Mouse (Mus musculus) lung, embryonic 16.5 days (tissue): ENCODE data around the gene Fgd1. TPM values are rescaled to one million over a fixed set of nuclear protein-coding genes. Genes with fewer than 3 reads are reported as not detected.

Experiments
- ATAC-seq: fragments of 200-750 bp; cut with Nextera tagmentation; 2 replicates; pipeline ENCODE4 v1.8.0; 2017; ENCODE audit warnings: low read depth, mild to moderate bottlenecking, moderate library complexity
- H3K27ac ChIP-seq: fragments of 300-500 bp; sonication (generic); 2 replicates; pipeline ENCODE4 v1.5.1; 2014; ENCODE audit warnings: mild to moderate bottlenecking, control low read depth, low read length
- H3K27me3 ChIP-seq: fragments of 300-500 bp; sonication (generic); 2 replicates; pipeline ENCODE4 v1.6.1; 2014; ENCODE audit warnings: low read depth, low read length, mixed read lengths; ENCODE audit not compliant: control insufficient read depth, insufficient read depth
- H3K36me3 ChIP-seq: fragments of 300-500 bp; sonication (generic); 2 replicates; pipeline ENCODE4 v1.6.1; 2014; ENCODE audit warnings: low read length; ENCODE audit not compliant: control insufficient read depth, insufficient read depth
- H3K4me1 ChIP-seq: fragments of 300-500 bp; sonication (generic); replicated peaks from 2 replicates; pipeline ENCODE4 v1.6.1; 2014; ENCODE audit warnings: low read length, mixed read lengths; ENCODE audit not compliant: control insufficient read depth, insufficient read depth
- H3K4me2 ChIP-seq: fragments of 300-500 bp; sonication (generic); 2 replicates; pipeline ENCODE4 v1.6.1; 2014; ENCODE audit warnings: low read depth, low read length, control low read depth
- H3K4me3 ChIP-seq: fragments of 300-500 bp; sonication (generic); 2 replicates; pipeline ENCODE4 v1.5.1; 2014; ENCODE audit warnings: mild to moderate bottlenecking, low read length, control low read depth
- H3K9ac ChIP-seq: fragments of 300-500 bp; sonication (generic); 2 replicates; pipeline ENCODE4 v1.6.1; 2014; ENCODE audit warnings: low read length, control low read depth
- H3K9me3 ChIP-seq: fragments of 300-500 bp; sonication (generic); 2 replicates; pipeline ENCODE4 v1.6.1; 2016; ENCODE audit warnings: low read length; ENCODE audit not compliant: control insufficient read depth
- WGBS: fragments of 180-500 bp; shearing (Covaris S2); extraction: QIAGEN DNeasy Blood & Tissue Kit; methylation state at CpG from one replicate; pipeline ENCODE4 v1.1.7; 2014; 5-methylcytosine and 5-hydroxymethylcytosine counted together
- polyA plus RNA-seq: library from polyadenylated mRNA; unstranded; fragments of >200 nt; fragmentation: Nextera tagmentation; extraction: Ambion mirVana; gene quantifications from 2 replicates; pipeline ENCODE4 v1.2.1, GENCODE M21; 2015

Gene Fgd1
- polyA plus RNA-seq, 1 experiment from 2014 or later = 9.9 TPM

- no peak overlapping the region for H3K27ac ChIP-seq
- 0 out of 2 replicates have a peak, but pooled peaks cover 3% of the 10 kb centered on the region for H3K36me3 ChIP-seq
- no peak overlapping the region for H3K9ac ChIP-seq
- no peak for ATAC-seq
- WGBS = 90% methylated on average over 5 of the region's 5 CpGs
- no peaks in the 10 kb centered on the region for H3K4me1 ChIP-seq
- H3K9me3 ChIP-seq = no peaks in the 10 kb centered on the region
- H3K27me3 ChIP-seq = no peaks in the 10 kb centered on the region
- H3K4me3 ChIP-seq = no peak overlapping the region
- no peak overlapping the region for H3K4me2 ChIP-seq
These were observed 21.9 kb downstream of the Fgd1 start for GRCm38 (mm10) chrX:151067876-151068275.

- H3K27ac ChIP-seq = no peak overlapping the region
- no peak overlapping the region for H3K4me2 ChIP-seq
- peaks cover 6% of the 10 kb centered on the region; the same call in 1 of the 2 replicates for H3K36me3 ChIP-seq
- no peaks in the 10 kb centered on the region for H3K9me3 ChIP-seq
- H3K27me3 ChIP-seq = no peaks in the 10 kb centered on the region
- no peak overlapping the region for H3K9ac ChIP-seq
- no peak for ATAC-seq
- no peak overlapping the region for H3K4me3 ChIP-seq
- no peaks in the 10 kb centered on the region for H3K4me1 ChIP-seq
- 89% methylated on average over 5 of the region's 5 CpGs for WGBS
These were observed 30.1 kb downstream of the Fgd1 start for GRCm38 (mm10) chrX:151076007-151076406.

GRCm38 (mm10) chrX:151076941-151077485 is 31.1 kb downstream of the Fgd1 start:
- H3K36me3 ChIP-seq = peaks cover 6% of the 10 kb centered on the region; the same call in 1 of the 2 replicates
- H3K27me3 ChIP-seq = no peaks in the 10 kb centered on the region
- no peaks in the 10 kb centered on the region for H3K9me3 ChIP-seq
- no peak overlapping the region for H3K9ac ChIP-seq
- ATAC-seq = no peak
- 76% methylated on average over 4 of the region's 4 CpGs for WGBS
- no peak overlapping the region for H3K27ac ChIP-seq
- no peak overlapping the region for H3K4me2 ChIP-seq
- no peaks in the 10 kb centered on the region for H3K4me1 ChIP-seq
- no peak overlapping the region for H3K4me3 ChIP-seq

GRCm38 (mm10) chrX:151085599-151085998 is 39.6 kb downstream of the Fgd1 start:
- Histone ChIP-seq H3K9ac (no peak overlapping the region), H3K27me3 (no peaks in the 10 kb centered on the region), H3K36me3 (peaks cover 12% of the 10 kb centered on the region), H3K4me1 (no peaks in the 10 kb centered on the region), H3K27ac (no peak overlapping the region), H3K9me3 (no peaks in the 10 kb centered on the region), H3K4me2 (no peak overlapping the region), H3K4me3 (no peak overlapping the region)
- no peak for ATAC-seq
- 54% methylated on average over 2 of the region's 2 CpGs for WGBS

GRCm38 (mm10) chrX:151087418-151087817 is 41.5 kb downstream of the Fgd1 start:
- no peak overlapping the region for H3K9ac ChIP-seq
- no peak overlapping the region for H3K27ac ChIP-seq
- no peaks in the 10 kb centered on the region for H3K4me1 ChIP-seq
- ATAC-seq = no peak
- H3K4me2 ChIP-seq = no peak overlapping the region
- no peak overlapping the region for H3K4me3 ChIP-seq
- 44% methylated on average over 1 of the region's 1 CpGs for WGBS
- peaks cover 17% of the 10 kb centered on the region for H3K36me3 ChIP-seq
- no peaks in the 10 kb centered on the region for H3K9me3 ChIP-seq
- no peaks in the 10 kb centered on the region for H3K27me3 ChIP-seq

- peak; percentile 93 for ATAC-seq
- Histone ChIP-seq H3K27ac (peak within 1 kb of the TSS; percentile 27; the same call in 1 of the 2 replicates), H3K4me3 (peak within 1 kb of the TSS; percentile 73), H3K9me3 (no peaks in the 10 kb centered on the region), H3K27me3 (no peaks in the 10 kb centered on the region), H3K9ac (peak within 1 kb of the TSS; percentile 72), H3K4me1 (0 out of 2 replicates have a peak, but pooled peaks cover 2% of the 10 kb centered on the region), H3K36me3 (no peaks in the 10 kb centered on the region), H3K4me2 (peak within 1 kb of the TSS; percentile 62)
- WGBS = 24% methylated on average over 34 of the region's 35 CpGs
These were observed 50.5 kb downstream of the Fgd1 start, which contains the start of gene Tsr2 for GRCm38 (mm10) chrX:151096171-151097058. TSS of gene Tsr2 (minus strand) at chrX:151096543.

GRCm38 (mm10) chrX:151107301-151108067 is 61.5 kb downstream of the Fgd1 start:
- 48% methylated on average over 7 of the region's 7 CpGs for WGBS
- H3K36me3 ChIP-seq = no peaks in the 10 kb centered on the region
- no peak overlapping the region for H3K4me3 ChIP-seq
- H3K9ac ChIP-seq = no peak overlapping the region
- no peak overlapping the region for H3K27ac ChIP-seq
- H3K9me3 ChIP-seq = no peaks in the 10 kb centered on the region
- H3K27me3 ChIP-seq = no peaks in the 10 kb centered on the region
- H3K4me2 ChIP-seq = no peak overlapping the region
- no peaks in the 10 kb centered on the region for H3K4me1 ChIP-seq
- ATAC-seq = no peak

- H3K9ac ChIP-seq = no peak overlapping the region
- H3K27me3 ChIP-seq = no peaks in the 10 kb centered on the region
- 11% methylated on average over 7 of the region's 7 CpGs for WGBS
- no peaks in the 10 kb centered on the region for H3K36me3 ChIP-seq
- H3K4me3 ChIP-seq = no peak overlapping the region
- no peak overlapping the region for H3K27ac ChIP-seq
- peak; percentile 69 for ATAC-seq
- H3K4me2 ChIP-seq = no peak overlapping the region
- H3K4me1 ChIP-seq = no peaks in the 10 kb centered on the region
- H3K9me3 ChIP-seq = no peaks in the 10 kb centered on the region
These were observed 70.8 kb downstream of the Fgd1 start for GRCm38 (mm10) chrX:151116795-151117194.

GRCm38 (mm10) chrX:151117432-151117831 is 71.5 kb downstream of the Fgd1 start:
- no peaks in the 10 kb centered on the region for H3K27me3 ChIP-seq
- H3K4me1 ChIP-seq = no peaks in the 10 kb centered on the region
- no peak overlapping the region for H3K4me3 ChIP-seq
- no peak overlapping the region for H3K27ac ChIP-seq
- H3K9me3 ChIP-seq = no peaks in the 10 kb centered on the region
- H3K9ac ChIP-seq = no peak overlapping the region
- WGBS = 7% methylated on average over 2 of the region's 2 CpGs
- ATAC-seq = peak; percentile 38; the same call in 1 of the 2 replicates
- no peak overlapping the region for H3K4me2 ChIP-seq
- no peaks in the 10 kb centered on the region for H3K36me3 ChIP-seq
